Mouse (Mus musculus): ENCODE results near the gene Zdhhc6. TPM values are rescaled to one million over a fixed set of nuclear protein-coding genes. Genes with fewer than 3 reads are reported as not detected.

Zdhhc6 gene
- 73.4 and 75.9 TPM in 2 replicates for polyA plus RNA-seq (2015; fragmentation: Nextera tagmentation; extraction: Ambion mirVana)

- peak; percentile 85 for DNase-seq (ENCODE audit: low spot score)
These were observed at the start of gene Zdhhc6 for GRCm38 (mm10) chr19:55315452-55316108. TSS of gene Zdhhc6 (minus strand) at chr19:55316032.

- no peak for DNase-seq (ENCODE audit: low spot score)
These were observed 46.8 kb upstream of the Zdhhc6 start for GRCm38 (mm10) chr19:55362606-55363005.

- DNase-seq (ENCODE audit: low spot score) = no peak
These were observed 35.0 kb upstream of the Zdhhc6 start for GRCm38 (mm10) chr19:55350673-55351378.

- DNase-seq (ENCODE audit: low spot score) = no peak
These were observed 32.4 kb upstream of the Zdhhc6 start for GRCm38 (mm10) chr19:55348187-55348586.

- no peak for DNase-seq (ENCODE audit: low spot score)
These were observed 27.4 kb upstream of the Zdhhc6 start for GRCm38 (mm10) chr19:55343274-55343673.

GRCm38 (mm10) chr19:55342423-55342822, 26.6 kb upstream of the Zdhhc6 start:
- DNase-seq (ENCODE audit: low spot score) = no peak

- no peak for DNase-seq (ENCODE audit: low spot score)
These were observed 25.5 kb upstream of the Zdhhc6 start for GRCm38 (mm10) chr19:55341377-55341776.

- no peak for DNase-seq (ENCODE audit: low spot score)
These were observed 24.7 kb upstream of the Zdhhc6 start for GRCm38 (mm10) chr19:55340521-55340920.

- no peak for DNase-seq (ENCODE audit: low spot score)
These were observed 21.8 kb upstream of the Zdhhc6 start for GRCm38 (mm10) chr19:55337664-55338063.

GRCm38 (mm10) chr19:55337066-55337465, 21.2 kb upstream of the Zdhhc6 start:
- DNase-seq (ENCODE audit: low spot score) = no peak

- DNase-seq (ENCODE audit: low spot score) = no peak
These were observed 20.6 kb upstream of the Zdhhc6 start for GRCm38 (mm10) chr19:55336441-55336840.

GRCm38 (mm10) chr19:55335881-55336280, 20.0 kb upstream of the Zdhhc6 start:
- peak; percentile 8 for DNase-seq (ENCODE audit: low spot score)

- DNase-seq (ENCODE audit: low spot score) = peak; percentile 75
These were observed 16.9 kb upstream of the Zdhhc6 start for GRCm38 (mm10) chr19:55332641-55333268.

GRCm38 (mm10) chr19:55331776-55332175, 15.9 kb upstream of the Zdhhc6 start:
- DNase-seq (ENCODE audit: low spot score) = no peak

- DNase-seq (ENCODE audit: low spot score) = no peak
These were observed 11.7 kb upstream of the Zdhhc6 start for GRCm38 (mm10) chr19:55327510-55327909.

GRCm38 (mm10) chr19:55322604-55323003, 6.8 kb upstream of the Zdhhc6 start:
- no peak for DNase-seq (ENCODE audit: low spot score)

GRCm38 (mm10) chr19:55319521-55319920, 3.7 kb upstream of the Zdhhc6 start:
- no peak for DNase-seq (ENCODE audit: low spot score)

GRCm38 (mm10) chr19:55319036-55319435, 3.2 kb upstream of the Zdhhc6 start:
- DNase-seq (ENCODE audit: low spot score) = no peak

- no peak for DNase-seq (ENCODE audit: low spot score)
These were observed 1.1 kb upstream of the Zdhhc6 start for GRCm38 (mm10) chr19:55316901-55317300.

- peak; percentile 90 for DNase-seq (ENCODE audit: low spot score)
These were observed 380 bp upstream of the Zdhhc6 start, which contains the start of gene Vti1a for GRCm38 (mm10) chr19:55316109-55316714. TSS of gene Vti1a (plus strand) at chr19:55316295.

- DNase-seq (ENCODE audit: low spot score) = no peak
These were observed 2.2 kb downstream of the Zdhhc6 start for GRCm38 (mm10) chr19:55313649-55314048.

GRCm38 (mm10) chr19:55311874-55312273, 4.0 kb downstream of the Zdhhc6 start:
- DNase-seq (ENCODE audit: low spot score) = no peak
